Mouse (Mus musculus): ENCODE results near the gene D430041D05Rik. TPM values are rescaled to one million over a fixed set of nuclear protein-coding genes. Genes with fewer than 3 reads are reported as not detected.

Gene D430041D05Rik
- total and polyA plus RNA-seq, 2 experiments from 2014 or later, result 7.9 to 47.6 TPM

- Histone ChIP-seq H3K4me2 (ENCODE audit: low read depth, low read length, poor library complexity, severe bottlenecking) (no peak overlapping the region), H3K4me3 (ENCODE audit: low read depth, low read length) (no peak overlapping the region), H3K36me3 (ENCODE audit: insufficient read depth, low read length) (peaks cover 8% of the 10 kb centered on the region; the same call in 1 of the 2 replicates), H3K9me3 (ENCODE audit: low read length) (no peaks in the 10 kb centered on the region), H3K27me3 (ENCODE audit: insufficient read depth, low read length) (no peaks in the 10 kb centered on the region), H3K27ac (ENCODE audit: low read depth, low read length) (no peak overlapping the region), H3K4me1 (ENCODE audit: insufficient read depth, low read length) (no peaks in the 10 kb centered on the region), H3K9ac (replicated peaks; ENCODE audit: low read length, poor library complexity, severe bottlenecking) (no peak overlapping the region)
- ATAC-seq (ENCODE audit: low FRiP score), result no peak
- WGBS, result 92% methylated on average over 9 of the region's 9 CpGs
- no peak for DNase-seq (ENCODE audit: low spot score)
- TF ChIP-seq CTCF (IDR thresholded peaks at IDR 0.05), result no peak
Measured at GRCm38 (mm10) chr2:104254944-104255343, 155.9 kb downstream of the D430041D05Rik start.

- ATAC-seq (ENCODE audit: low FRiP score) (no peak), DNase-seq (ENCODE audit: low spot score) (no peak)
- Histone ChIP-seq H3K9me3 (ENCODE audit: low read length) (no peaks in the 10 kb centered on the region), H3K27ac (ENCODE audit: low read depth, low read length) (no peak overlapping the region), H3K27me3 (ENCODE audit: insufficient read depth, low read length) (no peaks in the 10 kb centered on the region), H3K4me1 (ENCODE audit: insufficient read depth, low read length) (no peaks in the 10 kb centered on the region), H3K9ac (replicated peaks; ENCODE audit: low read length, poor library complexity, severe bottlenecking) (no peak overlapping the region), H3K36me3 (ENCODE audit: insufficient read depth, low read length) (peaks cover 8% of the 10 kb centered on the region; the same call in 1 of the 2 replicates), H3K4me2 (ENCODE audit: low read depth, low read length, poor library complexity, severe bottlenecking) (no peak overlapping the region), H3K4me3 (ENCODE audit: low read depth, low read length) (no peak overlapping the region)
- 93% methylated on average over 4 of the region's 4 CpGs for WGBS
- TF ChIP-seq CTCF (IDR thresholded peaks at IDR 0.05), result no peak
Measured at GRCm38 (mm10) chr2:104253341-104253740, 157.5 kb downstream of the D430041D05Rik start.

DNA sequence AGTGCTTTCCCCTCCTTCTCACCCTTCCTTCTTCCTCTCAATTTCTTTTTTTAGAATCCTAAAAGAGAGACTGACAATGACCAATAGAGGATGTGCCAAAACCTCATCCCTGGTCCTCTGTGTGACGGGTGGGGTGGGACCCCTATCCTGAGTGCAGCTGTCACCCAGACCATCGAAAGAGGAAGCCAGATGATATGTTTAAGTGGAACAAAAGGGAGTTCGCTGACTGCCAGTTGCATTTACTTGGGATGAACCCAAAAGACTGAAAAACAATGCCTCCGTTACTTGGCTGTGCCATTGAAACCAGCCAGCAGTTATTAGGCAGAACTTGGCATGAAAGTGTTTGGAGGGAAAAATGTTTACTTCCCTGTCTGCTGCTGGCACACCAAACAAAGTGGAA, 159.2 kb downstream of the D430041D05Rik start:
- ATAC-seq (ENCODE audit: low FRiP score), result 0 out of 2 replicates have a peak, but pooled peaks have one; percentile 17
- Histone ChIP-seq H3K27ac (ENCODE audit: low read depth, low read length) (no peak overlapping the region), H3K9ac (replicated peaks; ENCODE audit: low read length, poor library complexity, severe bottlenecking) (no peak overlapping the region), H3K4me1 (ENCODE audit: insufficient read depth, low read length) (no peaks in the 10 kb centered on the region), H3K4me3 (ENCODE audit: low read depth, low read length) (no peak overlapping the region), H3K27me3 (ENCODE audit: insufficient read depth, low read length) (no peaks in the 10 kb centered on the region), H3K4me2 (ENCODE audit: low read depth, low read length, poor library complexity, severe bottlenecking) (no peak overlapping the region), H3K36me3 (ENCODE audit: insufficient read depth, low read length) (peaks cover 8% of the 10 kb centered on the region; the same call in 1 of the 2 replicates), H3K9me3 (ENCODE audit: low read length) (no peaks in the 10 kb centered on the region)
- TF ChIP-seq CTCF (IDR thresholded peaks at IDR 0.05), result no peak
- peak; percentile 65 for DNase-seq (ENCODE audit: low spot score)
- 40% methylated on average over 4 of the region's 4 CpGs for WGBS

DNA sequence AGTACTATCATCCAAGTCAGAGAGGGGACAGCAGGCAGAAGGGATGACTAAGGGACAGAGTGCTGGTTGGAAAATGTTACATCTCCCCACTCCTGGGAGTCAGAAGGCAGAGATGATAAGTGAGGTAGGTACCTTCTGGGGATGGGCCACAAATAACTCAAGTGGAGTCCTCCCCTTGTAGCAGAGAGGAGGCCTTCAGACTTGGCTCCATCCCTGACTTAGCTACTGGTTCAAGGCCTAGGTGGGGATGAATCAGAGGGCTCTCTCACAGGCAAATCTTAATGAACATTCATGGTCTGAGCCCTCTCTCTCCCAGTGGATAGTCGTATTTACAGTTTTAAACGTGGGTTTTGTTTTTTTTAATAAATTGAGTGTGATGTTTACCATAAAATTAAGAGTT, 161.0 kb downstream of the D430041D05Rik start:
- WGBS, result 89% methylated on average over 2 of the region's 2 CpGs
- TF ChIP-seq CTCF (IDR thresholded peaks at IDR 0.05), result no peak
- H3K36me3 ChIP-seq (ENCODE audit: insufficient read depth, low read length), result 0 out of 2 replicates have a peak, but pooled peaks cover under 1% of the 10 kb centered on the region
- H3K27ac ChIP-seq (ENCODE audit: low read depth, low read length), result no peak overlapping the region
- no peak for DNase-seq (ENCODE audit: low spot score)
- H3K4me2 ChIP-seq (ENCODE audit: low read depth, low read length, poor library complexity, severe bottlenecking), result no peak overlapping the region
- no peak overlapping the region for H3K9ac ChIP-seq (replicated peaks; ENCODE audit: low read length, poor library complexity, severe bottlenecking)
- ATAC-seq (ENCODE audit: low FRiP score), result no peak
- no peaks in the 10 kb centered on the region for H3K4me1 ChIP-seq (ENCODE audit: insufficient read depth, low read length)
- H3K9me3 ChIP-seq (ENCODE audit: low read length), result no peaks in the 10 kb centered on the region
- no peak overlapping the region for H3K4me3 ChIP-seq (ENCODE audit: low read depth, low read length)
- no peaks in the 10 kb centered on the region for H3K27me3 ChIP-seq (ENCODE audit: insufficient read depth, low read length)

DNA sequence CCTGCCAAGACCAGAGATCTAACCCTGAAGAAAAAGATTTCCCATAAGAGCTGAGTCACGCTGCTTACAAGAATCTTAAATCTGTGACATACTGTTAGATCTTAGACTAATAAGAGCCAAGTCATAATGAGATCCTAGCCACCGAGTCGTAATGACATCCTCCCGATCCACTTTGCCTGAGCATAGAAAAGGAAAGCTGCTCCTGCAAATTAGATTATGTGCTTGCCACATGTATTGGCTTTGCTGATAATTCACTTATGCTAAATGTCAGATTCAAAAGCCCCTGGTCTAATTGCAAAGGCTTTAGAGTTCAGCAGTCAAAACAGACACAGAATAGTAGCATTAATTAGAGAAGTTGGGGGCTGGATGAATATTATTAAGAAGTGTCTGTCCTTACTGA, 164.0 kb downstream of the D430041D05Rik start:
- Histone ChIP-seq H3K4me1 (ENCODE audit: insufficient read depth, low read length) (no peaks in the 10 kb centered on the region), H3K27me3 (ENCODE audit: insufficient read depth, low read length) (no peaks in the 10 kb centered on the region), H3K36me3 (ENCODE audit: insufficient read depth, low read length) (no peaks in the 10 kb centered on the region), H3K27ac (ENCODE audit: low read depth, low read length) (no peak overlapping the region), H3K9ac (replicated peaks; ENCODE audit: low read length, poor library complexity, severe bottlenecking) (no peak overlapping the region), H3K4me3 (ENCODE audit: low read depth, low read length) (no peak overlapping the region), H3K4me2 (ENCODE audit: low read depth, low read length, poor library complexity, severe bottlenecking) (no peak overlapping the region), H3K9me3 (ENCODE audit: low read length) (no peaks in the 10 kb centered on the region)
- no peak for ATAC-seq (ENCODE audit: low FRiP score)
- TF ChIP-seq CTCF (IDR thresholded peaks at IDR 0.05), result no peak
- no peak for DNase-seq (ENCODE audit: low spot score)
- WGBS, result 56% methylated on average over 4 of the region's 4 CpGs

GRCm38 (mm10) chr2:104242055-104242454, 168.8 kb downstream of the D430041D05Rik start:
- no peaks in the 10 kb centered on the region for H3K9me3 ChIP-seq (ENCODE audit: low read length)
- H3K4me1 ChIP-seq (ENCODE audit: insufficient read depth, low read length), result no peaks in the 10 kb centered on the region
- H3K4me3 ChIP-seq (ENCODE audit: low read depth, low read length), result no peak overlapping the region
- no peaks in the 10 kb centered on the region for H3K27me3 ChIP-seq (ENCODE audit: insufficient read depth, low read length)
- 76% methylated on average over 5 of the region's 5 CpGs for WGBS
- ATAC-seq (ENCODE audit: low FRiP score) (no peak), DNase-seq (ENCODE audit: low spot score) (no peak)
- no peak overlapping the region for H3K4me2 ChIP-seq (ENCODE audit: low read depth, low read length, poor library complexity, severe bottlenecking)
- H3K9ac ChIP-seq (replicated peaks; ENCODE audit: low read length, poor library complexity, severe bottlenecking), result no peak overlapping the region
- H3K27ac ChIP-seq (ENCODE audit: low read depth, low read length), result no peak overlapping the region
- no peaks in the 10 kb centered on the region for H3K36me3 ChIP-seq (ENCODE audit: insufficient read depth, low read length)
- no peak for TF ChIP-seq CTCF (IDR thresholded peaks at IDR 0.05)

Data from midbrain, postnatal 0 days (tissue).